Mouse (Mus musculus) hindlimb bud, embryonic 11.5 days (tissue): Measurements from ENCODE around the gene Nynrin.

Experiments used
- DNase-seq: peaks from one replicate; pipeline ENCODE4 v3.0.0-alpha.2; 2012; ENCODE audit warnings: low read depth, low spot score; ENCODE audit errors: extremely low spot score

The Nynrin gene

DNA sequence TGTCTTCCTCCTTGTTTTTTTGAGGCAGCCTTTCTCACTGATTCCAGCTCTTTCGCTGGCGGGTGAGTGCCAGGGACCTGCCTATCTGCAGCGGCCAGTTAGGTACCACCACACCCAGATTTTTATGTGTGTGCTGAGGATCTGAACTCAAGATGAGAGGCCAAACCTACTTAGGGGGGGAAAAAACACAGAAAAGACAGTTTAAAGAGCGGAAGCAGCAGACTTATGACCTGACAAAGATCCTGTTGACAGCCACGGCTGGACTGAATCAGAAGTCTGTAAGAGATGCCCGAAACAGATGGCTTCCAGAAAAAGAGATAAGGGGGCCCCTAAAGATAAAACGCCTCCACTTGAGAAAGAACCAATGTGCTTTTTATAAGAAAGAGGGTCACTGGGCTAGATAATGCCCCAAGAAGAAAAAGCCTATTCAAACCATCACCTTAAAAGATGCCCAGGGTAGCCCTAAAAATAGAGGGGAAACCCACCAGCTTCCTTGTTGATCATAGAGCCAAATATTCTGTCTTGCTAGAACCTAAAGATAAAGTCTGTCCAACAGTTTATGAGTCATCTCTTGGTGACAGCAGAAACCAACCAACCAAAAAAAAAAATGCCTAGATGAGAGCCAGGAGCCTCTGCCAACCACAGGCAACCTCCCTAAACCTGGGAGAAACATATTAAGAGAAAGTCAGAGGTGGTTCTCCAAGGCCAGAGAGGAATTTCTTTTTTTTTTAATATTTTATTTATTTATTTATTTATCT, 68.8 kb downstream of the Nynrin start:
- DNase-seq: no peak
